Mouse (Mus musculus) testis, adult 2 months (tissue): ENCODE measurements around the gene Tlx2.

Experiments used
- CTCF ChIP-seq: fragments of 200-500 bp; IDR thresholded peaks from 2 replicates; pipeline ENCODE4 v1.5.1; 2012; ENCODE audit warnings: low read depth, mild to moderate bottlenecking, inconsistent platforms, low read length, moderate library complexity; ENCODE audit not compliant: control insufficient read depth, insufficient read depth, insufficient replicate concordance
- POLR2A ChIP-seq: fragments of 200-500 bp; IDR thresholded peaks from 2 replicates; pipeline ENCODE4 v1.6.1; 2012; ENCODE audit warnings: low read depth, mild to moderate bottlenecking, inconsistent platforms, low read length, moderate library complexity; ENCODE audit not compliant: control insufficient read depth

DNA sequence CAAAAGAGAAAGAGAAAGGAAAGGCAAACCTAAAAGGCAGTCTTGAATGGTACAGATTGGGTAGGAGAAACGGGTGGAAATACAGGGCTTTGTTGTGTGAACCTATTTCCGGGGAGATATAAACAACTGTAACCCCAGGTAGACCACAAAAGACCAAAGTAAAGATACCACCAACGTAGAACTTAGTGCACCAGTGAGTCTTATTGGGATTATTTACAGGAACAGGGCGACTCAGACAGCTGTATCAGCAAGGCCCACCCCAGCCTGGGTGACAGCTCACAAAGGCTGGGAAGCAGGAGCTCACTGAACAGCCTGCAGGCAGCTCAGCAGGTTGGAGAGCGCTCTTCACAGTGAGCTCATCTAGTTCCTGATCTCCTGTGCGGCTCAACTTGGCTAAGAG lies 25.9 kb upstream of the Tlx2 start:
- no peak for TF ChIP-seq POLR2A
- no peak for TF ChIP-seq CTCF
